Mouse (Mus musculus) lung, postnatal 0 days (tissue): ENCODE results near the gene Spin2c. TPM values are rescaled to one million over a fixed set of nuclear protein-coding genes. Genes with fewer than 3 reads are reported as not detected.

ENCODE experiments used
- ATAC-seq: fragments of 200-750 bp; cut with Nextera tagmentation; 2 replicates; pipeline ENCODE4 v1.8.0; 2017; ENCODE audit warnings: moderate library complexity
- DNase-seq: peaks from one replicate; pipeline ENCODE4 v3.0.0-alpha.2; 2016; ENCODE audit warnings: low spot score
- H3K27ac ChIP-seq: fragments of 300-500 bp; sonication (generic); 2 replicates; pipeline ENCODE4 v1.5.1; 2014; ENCODE audit warnings: antibody characterized with exemption, mild to moderate bottlenecking, low read length, mixed read lengths
- H3K27me3 ChIP-seq: fragments of 300-500 bp; sonication (generic); replicated peaks from 2 replicates; pipeline ENCODE4 v1.6.1; 2014; ENCODE audit warnings: low read length, mixed read lengths; ENCODE audit not compliant: insufficient read depth
- H3K36me3 ChIP-seq: fragments of 300-500 bp; sonication (generic); 2 replicates; pipeline ENCODE4 v1.6.1; 2014; ENCODE audit warnings: low read length, mixed read lengths; ENCODE audit not compliant: insufficient read depth
- H3K4me1 ChIP-seq: fragments of 300-500 bp; sonication (generic); 2 replicates; pipeline ENCODE4 v1.6.1; 2014; ENCODE audit warnings: antibody characterized with exemption, low read depth, low read length, mixed read lengths; ENCODE audit not compliant: insufficient read depth
- H3K4me2 ChIP-seq: fragments of 300-500 bp; sonication (generic); replicated peaks from 2 replicates; pipeline ENCODE4 v1.6.1; 2014; ENCODE audit warnings: low read depth, mild to moderate bottlenecking, low read length, moderate library complexity, mixed read lengths
- H3K4me3 ChIP-seq: fragments of 300-500 bp; sonication (generic); 2 replicates; pipeline ENCODE4 v1.5.1; 2014; ENCODE audit warnings: low read depth, low read length
- H3K9ac ChIP-seq: fragments of 300-500 bp; sonication (generic); replicated peaks from 2 replicates; pipeline ENCODE4 v1.6.1; 2014; ENCODE audit warnings: low read depth, mild to moderate bottlenecking
- H3K9me3 ChIP-seq: fragments of 300-500 bp; sonication (generic); 2 replicates; pipeline ENCODE4 v1.6.1; 2016; ENCODE audit warnings: low read length, mixed read lengths
- CTCF ChIP-seq: IDR thresholded peaks from 2 replicates; pipeline ENCODE4 v1.5.1; 2016; ENCODE audit warnings: antibody characterized with exemption, mild to moderate bottlenecking
- EP300 ChIP-seq: IDR thresholded peaks from 2 replicates; pipeline ENCODE4 v1.6.1; 2016; ENCODE audit warnings: antibody characterized with exemption, mild to moderate bottlenecking, control low read depth
- WGBS: fragments of 180-500 bp; shearing (Covaris S2); extraction: QIAGEN DNeasy Blood & Tissue Kit; methylation state at CpG from one replicate; pipeline ENCODE4 v1.1.7; 2014; 5-methylcytosine and 5-hydroxymethylcytosine counted together
- polyA plus RNA-seq: library from polyadenylated mRNA; unstranded; fragments of >200 nt; fragmentation: Nextera tagmentation; extraction: Ambion mirVana; gene quantifications from 2 replicates; pipeline ENCODE4 v1.2.1, GENCODE M21; 2015

The Spin2c gene
- polyA plus RNA-seq: 4.9 and 5.3 TPM in 2 replicates

- TF ChIP-seq EP300 (no peak), CTCF (0 out of 2 replicates have a peak, but pooled peaks have one; percentile 4)
- WGBS: 8% methylated on average over 16 of the region's 23 CpGs
- ATAC-seq (peak; percentile 80), DNase-seq (peak; percentile 67)
- Histone ChIP-seq H3K4me1 (no peaks in the 10 kb centered on the region), H3K36me3 (no peaks in the 10 kb centered on the region), H3K9ac (no peak within 1 kb of the TSS), H3K27ac (no peak within 1 kb of the TSS), H3K4me2 (peak within 1 kb of the TSS; percentile 61), H3K9me3 (no peaks in the 10 kb centered on the region), H3K27me3 (no peaks in the 10 kb centered on the region), H3K4me3 (peak within 1 kb of the TSS; percentile 46)
Measured at GRCm38 (mm10) chrX:153831951-153832561, at the start of gene Spin2c. TSS of gene Spin2c (plus strand) at chrX:153832225.

DNA sequence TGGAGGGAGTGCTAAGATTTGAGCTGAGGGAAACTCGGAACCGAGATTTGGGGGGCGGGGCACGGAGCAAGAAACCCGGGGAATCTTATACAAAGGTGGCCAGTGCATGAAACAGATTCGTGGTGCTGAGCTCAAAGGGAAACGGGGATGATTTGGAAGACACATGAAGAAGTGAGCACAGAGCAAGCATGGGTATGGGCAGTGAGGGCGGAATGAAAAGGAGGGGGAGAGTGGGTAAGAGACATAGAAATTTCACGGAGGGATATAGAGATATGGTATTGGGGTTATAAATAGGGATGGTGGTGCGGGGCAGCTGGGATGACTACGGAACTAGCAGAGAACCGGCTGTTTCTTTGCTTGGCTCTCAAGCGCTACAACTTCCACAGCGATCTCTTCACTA lies 581 bp downstream of the Spin2c start:
- Histone ChIP-seq H3K9me3 (no peaks in the 10 kb centered on the region), H3K4me1 (no peaks in the 10 kb centered on the region), H3K27me3 (no peaks in the 10 kb centered on the region), H3K36me3 (no peaks in the 10 kb centered on the region), H3K9ac (no peak overlapping the region), H3K4me2 (peak overlapping the region; percentile 61), H3K27ac (no peak overlapping the region), H3K4me3 (peak overlapping the region; percentile 46)
- no peak for ATAC-seq
- 17% methylated on average over 14 of the region's 14 CpGs for whole genome bisulfite sequencing
- TF ChIP-seq CTCF (no peak), EP300 (no peak)
- DNase-seq: no peak

Other genes starting within 250 kb of the Spin2c start
- gene Kctd12b, start 135.8 kb upstream of the Spin2c start, polyA plus RNA-seq: 8.2 and 9.7 TPM in 2 replicates
- 108 and 119 TPM in 2 replicates for gene Nbdy, start 108.6 kb upstream of the Spin2c start, polyA plus RNA-seq
- not detected in 2 replicates for gene Samt1, start 180.4 kb downstream of the Spin2c start, polyA plus RNA-seq
- gene 4921511M17Rik, start 201.6 kb downstream of the Spin2c start, polyA plus RNA-seq: not detected in 2 replicates
- not detected in 2 replicates for gene Gm10057, start 222.8 kb downstream of the Spin2c start, polyA plus RNA-seq